ENCODE assay signal across 8 mouse cellular contexts in the genomic region with DNA sequence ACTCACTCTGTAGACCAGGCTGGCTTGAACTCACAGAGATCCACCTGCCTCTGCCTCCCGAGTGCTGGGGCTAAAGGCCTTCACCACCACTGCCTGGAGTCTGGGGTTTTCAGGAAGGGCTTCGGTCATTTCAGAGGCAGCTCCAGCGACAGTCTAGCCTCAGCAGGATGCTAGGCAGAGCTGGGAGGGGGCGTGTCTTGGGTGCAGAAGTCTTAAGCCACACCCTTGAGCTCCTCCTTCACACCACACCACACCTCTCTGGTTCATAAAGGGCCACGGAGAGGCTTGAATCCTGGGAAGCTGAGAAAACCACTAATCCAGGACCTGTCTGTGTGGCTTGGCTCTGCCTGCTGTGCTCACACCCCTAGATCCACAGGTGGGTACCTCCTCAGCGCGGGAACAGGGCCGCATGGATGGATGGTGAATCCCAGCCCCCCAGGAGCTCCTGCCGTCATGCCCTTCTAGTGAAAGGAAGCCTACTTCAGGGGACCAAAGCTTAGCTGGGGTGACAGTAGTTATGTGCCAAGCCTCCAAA. TPM values are rescaled to one million over a fixed set of nuclear protein-coding genes. Genes with fewer than 3 reads are reported as not detected.
DNase-seq lines count a peak whose midpoint lies in the region; ATAC-seq and TF ChIP-seq lines count a peak whose summit lies in the region.

A gene (plus strand): TSS at position 293 of the 535 bp plus-strand sequence.

- peaks cover 9% of the 10 kb centered on the region for H3K4me1 ChIP-seq in testis, adult 2 months (ENCODE audit: control insufficient read depth, insufficient read depth, low read length)
- H3K4me1 ChIP-seq in heart, embryonic 10.5 days = peaks cover 17% of the 10 kb centered on the region
- H3K4me1 ChIP-seq in stomach, postnatal 0 days (replicated peaks; ENCODE audit: control insufficient read depth, insufficient read depth) = no peaks in the 10 kb centered on the region

- no peak within 1 kb of the TSS for H3K9ac ChIP-seq in stomach, postnatal 0 days (ENCODE audit: low read length)

- H3K27me3 ChIP-seq in testis, adult 2 months (ENCODE audit: control insufficient read depth, insufficient read depth, low read length) = no peaks in the 10 kb centered on the region
- H3K27me3 ChIP-seq in heart, embryonic 10.5 days (ENCODE audit: insufficient read depth, poor library complexity, severe bottlenecking) = no peaks in the 10 kb centered on the region
- H3K27me3 ChIP-seq in stomach, postnatal 0 days (ENCODE audit: control insufficient read depth, insufficient read depth, low read length) = no peaks in the 10 kb centered on the region

- TF ChIP-seq EP300 in stomach, postnatal 0 days (optimal IDR thresholded peaks at IDR 0.05) = no peak

- no peaks in the 10 kb centered on the region for H3K36me3 ChIP-seq in testis, adult 2 months (ENCODE audit: control insufficient read depth, insufficient read depth, low read length)
- H3K36me3 ChIP-seq in heart, embryonic 10.5 days = no peaks in the 10 kb centered on the region
- H3K36me3 ChIP-seq in stomach, postnatal 0 days (ENCODE audit: control insufficient read depth, insufficient read depth, low read length) = no peaks in the 10 kb centered on the region

- no peak for TF ChIP-seq POLR2A in testis, adult 2 months (IDR thresholded peaks at IDR 0.05; ENCODE audit: control insufficient read depth, low read depth, low read length)

- peak within 1 kb of the TSS; percentile 9; the same call in 1 of the 2 replicates for H3K4me2 ChIP-seq in stomach, postnatal 0 days (replicated peaks; ENCODE audit: low read depth)

- TF ChIP-seq CTCF in testis, adult 2 months (IDR thresholded peaks at IDR 0.05; ENCODE audit: control insufficient read depth, insufficient read depth, insufficient replicate concordance, low read depth, low read length) = no peak
- TF ChIP-seq CTCF in stomach, postnatal 0 days (IDR thresholded peaks at IDR 0.05; ENCODE audit: low read depth) = no peak

- DNase-seq in testis, postnatal 10 days (ENCODE audit: low spot score) = no peak
- peak; percentile 58 for DNase-seq in embryo, embryonic 10.5 days (ENCODE audit: low spot score)
- no peak for DNase-seq in heart, embryonic 10.5 days (ENCODE audit: low spot score)
- DNase-seq in kidney, postnatal 4 days = peak; percentile 44 to 60
- peak; percentile 63 for DNase-seq in lung, postnatal 10 days
- peak; percentile 77 for DNase-seq in stomach, postnatal 0 days (ENCODE audit: low spot score)
- no peak for DNase-seq in natural killer cell, adult 2 months (ENCODE audit: low spot score in 2 of 2)

- no peaks in the 10 kb centered on the region for H3K9me3 ChIP-seq in heart, embryonic 10.5 days
- H3K9me3 ChIP-seq in stomach, postnatal 0 days (ENCODE audit: control insufficient read depth, low read length) = no peaks in the 10 kb centered on the region

- ATAC-seq in stomach, postnatal 0 days (ENCODE audit: low FRiP score, low TSS enrichment) = peak; percentile 86

- H3K4me3 ChIP-seq in testis, adult 2 months (ENCODE audit: control insufficient read depth, low read depth, low read length) = no peak within 1 kb of the TSS
- H3K4me3 ChIP-seq in heart, embryonic 10.5 days = peak within 1 kb of the TSS; percentile 15; the same call in 1 of the 2 replicates
- H3K4me3 ChIP-seq in stomach, postnatal 0 days (ENCODE audit: low read depth, low read length) = no peak within 1 kb of the TSS

- H3K27ac ChIP-seq in testis, adult 2 months (ENCODE audit: control insufficient read depth, insufficient read depth, low read depth, low read length) = no peak within 1 kb of the TSS
- no peak within 1 kb of the TSS for H3K27ac ChIP-seq in heart, embryonic 10.5 days
- H3K27ac ChIP-seq in stomach, postnatal 0 days (replicated peaks) = peak within 1 kb of the TSS; percentile 63; the same call in 1 of the 2 replicates

- 23% methylated on average over 9 of the region's 9 CpGs for WGBS in heart, embryonic 10.5 days
- 26% methylated on average over 9 of the region's 9 CpGs for WGBS in stomach, postnatal 0 days

RNA-seq across cellular contexts. Expression of the gene that starts here (rescaled TPM):
- 22.9 and 26.1 TPM in 2 replicates for polyA plus RNA-seq in testis, adult 2 months (2012; rRNA removed)
- 54.4 and 66.8 TPM in 2 replicates for polyA plus RNA-seq in heart, embryonic 10.5 days (2016; fragmentation: Nextera tagmentation; extraction: Ambion mirVana)
- 174 and 177 TPM in 2 replicates for polyA plus RNA-seq in stomach, postnatal 0 days (2015; fragmentation: Nextera tagmentation; extraction: Ambion mirVana)

Comparison
In these comparisons a context has a peak if more than half of its experiments do, and no peak if none do; other contexts are left out.
1. DNase-seq: peak in embryo, embryonic 10.5 days (single experiment), kidney, postnatal 4 days (2 of 2), lung, postnatal 10 days (single experiment) and stomach, postnatal 0 days (single experiment); none in testis, postnatal 10 days (single experiment), heart, embryonic 10.5 days (single experiment) and natural killer cell, adult 2 months (0 of 2).